Mouse (Mus musculus): Measurements from ENCODE around the gene Atxn1. TPM values are rescaled to one million over a fixed set of nuclear protein-coding genes. Genes with fewer than 3 reads are reported as not detected.

Gene Atxn1
- polyA plus RNA-seq, 1 experiment from 2014 or later: 8.5 TPM

DNA sequence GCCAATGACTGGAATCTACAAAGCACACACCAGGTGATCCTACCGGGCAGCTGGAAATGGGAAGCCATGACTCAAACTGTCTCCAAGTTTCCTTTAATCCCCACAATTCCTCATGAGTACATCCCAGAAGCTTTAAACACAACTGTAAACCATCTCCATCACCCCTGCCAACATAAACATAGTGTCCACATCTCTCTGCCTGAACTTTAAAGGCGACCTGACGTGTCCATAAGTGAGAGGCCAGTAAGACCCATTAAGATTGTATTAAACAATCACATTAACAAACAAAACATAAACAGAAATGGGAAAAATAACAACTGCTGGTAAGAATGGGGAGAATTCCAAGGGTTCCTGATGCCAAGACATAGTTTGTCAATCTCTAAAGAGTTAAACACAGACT lies 385.1 kb downstream of the Atxn1 start:
- no peak for ATAC-seq (ENCODE audit: insufficient read depth, low FRiP score, low read depth)
- Histone ChIP-seq H3K27ac (no peak overlapping the region), H3K4me2 (no peak overlapping the region), H3K36me3 (no peaks in the 10 kb centered on the region), H3K9me3 (no peaks in the 10 kb centered on the region), H3K4me1 (0 out of 2 replicates have a peak, but pooled peaks cover 9% of the 10 kb centered on the region), H3K4me3 (replicated peaks) (no peak overlapping the region), H3K27me3 (replicated peaks) (no peaks in the 10 kb centered on the region), H3K9ac (no peak overlapping the region)
- WGBS: 42% methylated on average over 3 of the region's 3 CpGs

DNA sequence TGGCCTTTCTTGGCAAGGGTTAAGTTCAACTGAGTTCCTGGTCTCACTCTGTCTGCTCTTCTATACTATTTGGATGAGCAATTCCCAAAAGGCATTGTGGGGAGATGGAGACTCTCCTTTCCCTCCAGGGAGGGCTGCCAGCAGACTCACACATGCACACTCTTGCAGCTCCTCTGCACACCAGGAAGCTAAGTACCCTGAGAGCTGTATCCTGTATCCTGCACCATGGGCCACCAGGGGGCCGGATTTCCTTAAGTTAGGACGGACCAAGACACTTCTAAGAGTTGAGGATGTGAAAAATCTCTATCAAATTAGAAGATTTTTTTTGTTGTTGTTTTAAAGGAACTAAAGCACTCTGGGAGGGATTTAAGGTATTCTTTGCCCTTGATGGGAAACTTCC lies 387.0 kb downstream of the Atxn1 start:
- no peak overlapping the region for H3K4me3 ChIP-seq (replicated peaks)
- no peak overlapping the region for H3K27ac ChIP-seq
- no peak overlapping the region for H3K4me2 ChIP-seq
- ATAC-seq (ENCODE audit: insufficient read depth, low FRiP score, low read depth): no peak
- H3K4me1 ChIP-seq: 0 out of 2 replicates have a peak, but pooled peaks cover 12% of the 10 kb centered on the region
- no peaks in the 10 kb centered on the region for H3K27me3 ChIP-seq (replicated peaks)
- 40% methylated on average over 2 of the region's 2 CpGs for WGBS
- no peaks in the 10 kb centered on the region for H3K9me3 ChIP-seq
- no peaks in the 10 kb centered on the region for H3K36me3 ChIP-seq
- no peak overlapping the region for H3K9ac ChIP-seq

DNA sequence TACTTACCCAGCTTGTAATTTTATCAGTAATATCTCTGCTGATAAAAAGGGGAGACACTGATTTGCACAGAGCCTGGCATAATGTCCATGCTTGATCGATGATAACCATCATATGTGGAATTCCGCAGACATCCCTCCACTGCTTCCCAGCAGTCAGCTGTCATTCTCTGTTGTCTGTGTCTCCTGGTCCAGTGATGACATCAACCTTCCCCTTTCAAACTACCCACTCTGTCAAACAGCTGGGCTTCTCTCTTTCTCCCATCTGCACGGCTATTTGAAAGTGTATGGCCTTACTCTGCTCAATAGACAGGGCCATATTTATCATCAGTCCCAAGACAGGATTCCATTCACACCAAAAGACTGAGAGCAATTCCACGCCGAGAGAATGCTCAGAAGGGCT lies 387.4 kb downstream of the Atxn1 start:
- Histone ChIP-seq H3K9ac (no peak overlapping the region), H3K27me3 (replicated peaks) (no peaks in the 10 kb centered on the region), H3K27ac (no peak overlapping the region), H3K36me3 (no peaks in the 10 kb centered on the region), H3K4me2 (no peak overlapping the region), H3K4me1 (0 out of 2 replicates have a peak, but pooled peaks cover 12% of the 10 kb centered on the region), H3K4me3 (replicated peaks) (no peak overlapping the region), H3K9me3 (no peaks in the 10 kb centered on the region)
- ATAC-seq (ENCODE audit: insufficient read depth, low FRiP score, low read depth): no peak
- 54% methylated on average over 5 of the region's 5 CpGs for WGBS

DNA sequence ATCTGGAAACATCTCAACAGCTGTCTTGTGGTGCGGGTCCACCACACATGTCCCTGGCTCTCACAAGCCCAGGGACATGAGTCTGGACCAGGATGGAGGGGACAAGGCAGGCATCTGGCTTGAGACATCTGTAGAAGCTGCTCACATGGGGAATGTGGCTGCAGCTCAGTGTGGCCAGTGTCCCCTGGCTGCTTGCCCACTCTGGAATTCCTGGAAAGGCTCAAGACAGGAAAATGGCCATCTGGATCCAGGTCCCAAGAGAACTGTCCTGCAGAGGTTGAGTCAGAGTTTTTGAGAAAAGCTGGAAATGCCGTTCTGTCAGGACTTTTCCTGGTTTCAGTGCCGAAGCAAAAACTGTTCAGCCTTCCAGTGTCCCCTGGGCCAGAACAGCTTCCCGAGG lies 388.6 kb downstream of the Atxn1 start:
- Histone ChIP-seq H3K4me1 (0 out of 2 replicates have a peak, but pooled peaks cover 12% of the 10 kb centered on the region), H3K9me3 (no peaks in the 10 kb centered on the region), H3K4me2 (no peak overlapping the region), H3K36me3 (no peaks in the 10 kb centered on the region), H3K4me3 (replicated peaks) (no peak overlapping the region), H3K27me3 (replicated peaks) (no peaks in the 10 kb centered on the region), H3K9ac (no peak overlapping the region), H3K27ac (0 out of 2 replicates have a peak overlapping the region, but pooled peaks have one; percentile 63)
- peak; percentile 68; the same call in 1 of the 2 replicates for ATAC-seq (ENCODE audit: insufficient read depth, low FRiP score, low read depth)
- WGBS: 61% methylated on average over 4 of the region's 4 CpGs

DNA sequence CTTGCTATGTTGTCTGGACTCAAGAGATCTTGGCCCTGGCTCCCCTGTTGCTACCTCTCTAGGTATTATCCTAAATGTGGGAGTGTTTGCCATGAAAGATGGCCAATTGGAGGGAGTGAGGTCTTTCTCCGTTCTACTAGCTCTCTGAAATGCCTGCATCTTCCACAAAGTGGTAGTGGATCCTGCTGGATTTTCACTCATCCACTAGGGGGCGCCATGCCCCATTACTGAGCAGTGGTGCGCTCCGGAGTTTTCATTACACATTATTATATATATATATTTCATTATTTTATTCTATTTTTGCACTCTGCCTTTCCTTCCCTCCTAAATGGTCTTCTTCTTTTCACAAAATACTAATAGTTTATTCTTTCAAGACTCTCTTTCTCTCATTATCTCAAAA lies 392.0 kb downstream of the Atxn1 start:
- no peaks in the 10 kb centered on the region for H3K27me3 ChIP-seq (replicated peaks)
- 30% methylated on average over 4 of the region's 4 CpGs for WGBS
- H3K36me3 ChIP-seq: no peaks in the 10 kb centered on the region
- H3K9me3 ChIP-seq: no peaks in the 10 kb centered on the region
- no peak overlapping the region for H3K27ac ChIP-seq
- 0 out of 2 replicates have a peak, but pooled peaks cover 12% of the 10 kb centered on the region for H3K4me1 ChIP-seq
- no peak for ATAC-seq (ENCODE audit: insufficient read depth, low FRiP score, low read depth)
- no peak overlapping the region for H3K4me3 ChIP-seq (replicated peaks)
- no peak overlapping the region for H3K9ac ChIP-seq
- H3K4me2 ChIP-seq: no peak overlapping the region

DNA sequence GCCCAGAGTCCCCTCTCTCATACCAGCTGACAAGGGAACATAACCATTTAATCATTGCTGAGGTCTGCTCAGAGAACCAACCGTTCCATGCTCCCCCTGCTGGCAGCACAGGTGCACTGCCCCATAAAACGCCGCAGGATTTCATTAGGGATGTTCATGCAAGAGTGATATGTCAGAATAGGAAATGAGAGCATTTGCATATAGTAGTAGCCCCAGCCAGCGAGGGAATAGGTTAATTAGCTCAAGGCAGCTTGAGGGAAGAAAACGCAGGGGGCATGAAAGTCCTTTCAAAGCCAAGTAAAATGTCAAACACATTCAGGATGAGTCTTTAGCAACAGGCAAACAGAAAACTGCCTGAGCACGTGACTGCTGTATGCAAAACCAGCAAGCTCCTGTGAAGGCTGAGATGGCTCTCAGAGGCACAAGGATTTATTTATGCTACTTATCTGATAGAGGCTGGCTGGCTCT lies 393.0 kb downstream of the Atxn1 start:
- Histone ChIP-seq H3K27ac (no peak overlapping the region), H3K9me3 (no peaks in the 10 kb centered on the region), H3K4me3 (replicated peaks) (no peak overlapping the region), H3K4me1 (0 out of 2 replicates have a peak, but pooled peaks cover 12% of the 10 kb centered on the region), H3K9ac (no peak overlapping the region), H3K4me2 (no peak overlapping the region), H3K36me3 (no peaks in the 10 kb centered on the region; the same call in 1 of the 2 replicates), H3K27me3 (replicated peaks) (no peaks in the 10 kb centered on the region)
- 0 out of 2 replicates have a peak, but pooled peaks have one; percentile 49 for ATAC-seq (ENCODE audit: insufficient read depth, low FRiP score, low read depth)
- WGBS: under 1% methylated on average over 6 of the region's 6 CpGs

DNA sequence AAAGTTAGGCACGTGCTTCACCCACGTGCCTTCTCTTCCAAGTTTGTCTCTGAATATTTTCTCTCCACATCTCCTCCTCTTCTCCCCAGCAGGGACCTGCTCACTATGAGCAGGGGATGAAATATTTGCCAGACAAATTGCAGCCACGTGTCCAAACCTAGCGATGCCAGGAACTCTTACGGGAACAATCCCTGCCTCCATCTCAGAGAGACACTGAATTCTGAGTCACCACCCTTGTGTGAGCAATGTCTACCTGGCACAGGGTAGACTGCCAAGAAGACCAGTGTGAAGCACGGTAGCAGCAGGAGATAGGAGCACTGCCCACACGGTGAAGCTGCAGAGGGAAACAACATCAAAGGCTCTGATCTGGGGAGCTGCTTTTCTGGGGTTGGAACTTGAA lies 394.9 kb downstream of the Atxn1 start:
- H3K4me2 ChIP-seq: no peak overlapping the region
- no peak overlapping the region for H3K4me3 ChIP-seq (replicated peaks)
- 64% methylated on average over 7 of the region's 7 CpGs for WGBS
- H3K27me3 ChIP-seq (replicated peaks): no peaks in the 10 kb centered on the region
- H3K36me3 ChIP-seq: no peaks in the 10 kb centered on the region; the same call in 1 of the 2 replicates
- no peak for ATAC-seq (ENCODE audit: insufficient read depth, low FRiP score, low read depth)
- H3K9me3 ChIP-seq: no peaks in the 10 kb centered on the region
- 0 out of 2 replicates have a peak, but pooled peaks cover 3% of the 10 kb centered on the region for H3K4me1 ChIP-seq
- H3K9ac ChIP-seq: no peak overlapping the region
- no peak overlapping the region for H3K27ac ChIP-seq

DNA sequence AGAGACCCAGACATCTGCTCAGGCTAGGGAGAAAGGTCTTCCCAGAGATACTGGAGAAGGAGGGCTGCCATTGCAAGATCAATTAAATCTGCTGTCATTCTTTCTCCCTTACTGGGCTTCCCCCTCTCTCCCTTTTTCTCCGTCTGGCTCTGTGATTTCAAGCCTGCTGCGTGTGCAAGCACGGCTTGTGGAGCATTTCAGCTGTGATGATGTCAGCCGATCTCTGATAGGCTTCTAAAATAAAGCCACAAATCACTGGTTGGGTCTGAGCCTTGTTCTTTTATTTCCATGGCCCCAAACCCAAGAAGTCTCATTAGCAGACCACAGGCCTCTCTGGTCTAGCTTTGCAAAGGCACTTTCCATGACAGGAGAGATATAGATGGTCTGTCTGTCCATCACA lies 399.9 kb downstream of the Atxn1 start:
- Histone ChIP-seq H3K4me2 (no peak overlapping the region), H3K27me3 (replicated peaks) (no peaks in the 10 kb centered on the region), H3K36me3 (no peaks in the 10 kb centered on the region; the same call in 1 of the 2 replicates), H3K9me3 (no peaks in the 10 kb centered on the region), H3K4me3 (replicated peaks) (no peak overlapping the region), H3K27ac (no peak overlapping the region), H3K9ac (no peak overlapping the region), H3K4me1 (no peaks in the 10 kb centered on the region)
- ATAC-seq (ENCODE audit: insufficient read depth, low FRiP score, low read depth): no peak
- WGBS: 62% methylated on average over 4 of the region's 4 CpGs

DNA sequence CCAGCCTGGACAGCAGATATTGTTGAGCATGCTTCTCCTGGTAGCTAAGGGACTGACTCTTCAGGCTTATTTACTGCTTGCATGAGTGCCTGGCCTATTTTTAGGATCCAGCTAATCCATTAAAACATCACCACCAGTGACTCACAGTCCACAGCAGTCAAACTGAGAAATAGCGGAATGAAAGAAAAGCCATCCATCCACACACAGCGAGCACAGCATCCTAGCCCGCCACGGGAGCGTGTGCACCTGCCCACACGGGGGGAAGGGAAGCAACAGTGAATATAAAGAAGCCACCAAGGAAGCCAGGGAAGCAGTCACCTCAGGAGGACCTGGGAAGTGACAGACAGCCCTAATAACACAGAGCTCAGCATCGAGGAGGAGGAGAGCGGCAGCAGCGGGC lies 402.8 kb downstream of the Atxn1 start:
- H3K9ac ChIP-seq: no peak overlapping the region
- no peak overlapping the region for H3K4me2 ChIP-seq
- no peak overlapping the region for H3K27ac ChIP-seq
- no peaks in the 10 kb centered on the region for H3K9me3 ChIP-seq
- no peak overlapping the region for H3K4me3 ChIP-seq (replicated peaks)
- H3K4me1 ChIP-seq: no peaks in the 10 kb centered on the region
- H3K36me3 ChIP-seq: no peaks in the 10 kb centered on the region
- H3K27me3 ChIP-seq (replicated peaks): no peaks in the 10 kb centered on the region
- no peak for ATAC-seq (ENCODE audit: insufficient read depth, low FRiP score, low read depth)
- WGBS: 70% methylated on average over 9 of the region's 9 CpGs

DNA sequence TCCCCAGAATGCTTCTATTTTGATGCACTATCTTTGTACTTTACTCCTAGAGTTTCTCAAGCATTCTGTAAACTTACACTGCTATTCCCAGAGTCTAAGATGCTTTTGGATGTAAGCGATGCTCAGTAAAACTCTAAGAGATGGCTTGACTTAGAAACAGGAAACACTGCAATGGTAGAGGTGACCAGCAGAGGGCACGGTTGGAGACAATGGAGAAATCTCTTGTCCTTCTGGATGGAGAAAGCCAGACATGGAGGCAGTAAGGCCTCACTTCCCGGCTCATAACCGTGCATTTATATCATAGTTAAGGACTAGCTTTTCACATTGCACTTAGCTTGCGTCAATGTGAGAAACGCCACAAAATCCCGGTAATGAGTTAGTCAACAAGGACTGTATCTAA lies 404.3 kb downstream of the Atxn1 start:
- no peaks in the 10 kb centered on the region for H3K27me3 ChIP-seq (replicated peaks)
- H3K27ac ChIP-seq: no peak overlapping the region
- no peaks in the 10 kb centered on the region for H3K4me1 ChIP-seq
- ATAC-seq (ENCODE audit: insufficient read depth, low FRiP score, low read depth): no peak
- no peak overlapping the region for H3K4me3 ChIP-seq (replicated peaks)
- H3K9me3 ChIP-seq: no peaks in the 10 kb centered on the region
- WGBS: 72% methylated on average over 7 of the region's 7 CpGs
- no peaks in the 10 kb centered on the region for H3K36me3 ChIP-seq
- H3K4me2 ChIP-seq: no peak overlapping the region
- no peak overlapping the region for H3K9ac ChIP-seq

DNA sequence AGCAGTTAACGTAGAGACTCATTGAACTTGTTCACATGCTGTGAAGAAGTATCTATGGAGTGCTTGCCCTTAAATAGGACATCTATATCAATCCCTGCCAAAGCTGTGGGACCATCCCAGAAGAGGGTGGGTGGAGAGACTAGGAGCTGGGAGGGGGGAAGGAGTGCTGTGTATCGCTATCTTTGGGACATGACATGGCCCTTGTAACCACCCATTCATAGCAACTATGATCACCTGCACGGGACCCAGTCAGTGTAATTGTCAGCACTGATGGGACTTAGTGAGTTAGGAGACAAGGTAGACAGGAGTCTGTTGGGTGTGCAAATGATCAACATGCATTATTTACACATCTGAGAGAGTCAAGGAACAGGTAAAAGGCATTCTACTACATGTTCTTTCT lies 405.6 kb downstream of the Atxn1 start:
- 90% methylated on average over 3 of the region's 3 CpGs for WGBS
- no peak overlapping the region for H3K27ac ChIP-seq
- ATAC-seq (ENCODE audit: insufficient read depth, low FRiP score, low read depth): no peak
- no peaks in the 10 kb centered on the region for H3K27me3 ChIP-seq (replicated peaks)
- no peak overlapping the region for H3K9ac ChIP-seq
- H3K36me3 ChIP-seq: no peaks in the 10 kb centered on the region
- H3K4me2 ChIP-seq: no peak overlapping the region
- no peak overlapping the region for H3K4me3 ChIP-seq (replicated peaks)
- no peaks in the 10 kb centered on the region for H3K9me3 ChIP-seq
- H3K4me1 ChIP-seq: no peaks in the 10 kb centered on the region

DNA sequence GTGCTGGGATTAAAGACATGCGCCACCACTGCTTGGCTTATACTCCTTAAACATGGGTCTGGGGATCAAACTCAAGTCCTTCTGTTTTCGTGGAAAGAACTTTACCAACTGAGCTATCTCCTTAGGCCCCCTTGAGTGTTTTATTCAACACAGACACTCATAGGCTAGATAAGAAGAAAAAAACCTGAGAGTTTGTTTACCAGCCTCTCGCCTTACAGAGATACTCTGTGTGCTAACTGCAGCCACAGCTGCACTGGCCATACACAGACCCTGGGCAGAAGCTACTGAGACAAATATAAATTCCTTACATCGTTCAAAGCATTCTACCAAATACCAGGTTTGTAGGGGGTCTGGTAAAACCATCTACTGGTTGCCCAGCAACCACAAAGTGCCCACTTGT lies 406.4 kb downstream of the Atxn1 start:
- H3K27ac ChIP-seq: no peak overlapping the region
- H3K9me3 ChIP-seq: no peaks in the 10 kb centered on the region
- no peaks in the 10 kb centered on the region for H3K4me1 ChIP-seq
- no peaks in the 10 kb centered on the region for H3K27me3 ChIP-seq (replicated peaks)
- H3K36me3 ChIP-seq: no peaks in the 10 kb centered on the region
- no peak overlapping the region for H3K4me3 ChIP-seq (replicated peaks)
- ATAC-seq (ENCODE audit: insufficient read depth, low FRiP score, low read depth): no peak
- whole genome bisulfite sequencing: 56% methylated on average over 4 of the region's 4 CpGs
- no peak overlapping the region for H3K4me2 ChIP-seq
- no peak overlapping the region for H3K9ac ChIP-seq

DNA sequence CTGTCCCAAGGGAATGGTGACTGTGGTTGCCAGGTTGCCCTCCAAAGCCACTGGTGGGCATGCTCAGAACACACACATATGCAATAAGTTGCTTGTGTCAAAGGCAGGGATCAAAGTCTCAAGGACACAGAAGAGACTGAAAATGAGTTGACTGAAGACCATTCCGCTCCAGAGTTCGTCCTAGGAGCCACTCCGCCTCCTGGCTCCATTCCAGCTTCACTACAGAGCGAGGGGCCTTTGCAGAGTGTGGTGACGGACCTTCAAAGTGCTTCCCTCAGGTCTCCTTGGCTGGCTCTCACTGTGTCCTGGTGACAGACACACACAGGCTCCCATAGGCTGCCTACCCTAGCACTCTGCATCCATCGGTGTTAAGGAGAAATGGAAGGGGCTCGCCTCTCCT lies 411.1 kb downstream of the Atxn1 start:
- 54% methylated on average over 7 of the region's 7 CpGs for WGBS
- Histone ChIP-seq H3K9me3 (no peaks in the 10 kb centered on the region), H3K27me3 (replicated peaks) (no peaks in the 10 kb centered on the region), H3K9ac (no peak overlapping the region), H3K4me1 (no peaks in the 10 kb centered on the region), H3K4me3 (replicated peaks) (no peak overlapping the region), H3K27ac (no peak overlapping the region), H3K4me2 (no peak overlapping the region), H3K36me3 (no peaks in the 10 kb centered on the region)
- no peak for ATAC-seq (ENCODE audit: insufficient read depth, low FRiP score, low read depth)

All from stomach, embryonic 15.5 days (tissue).